Mouse (Mus musculus) kidney, postnatal 25 days (tissue): Measurements from ENCODE around the gene Zfp398.
"Not testable (repeated sequence)": the region's sequence is repeated elsewhere in the genome, so short reads cannot be mapped to it uniquely, and the experiment has no call there.

ENCODE experiments used
- DNase-seq, 2 experiments: peaks; one replicate each; pipeline ENCODE4 v3.0.0; 2021; ENCODE audit warnings: mixed read lengths in 2 of 2

Zfp398 gene

DNA sequence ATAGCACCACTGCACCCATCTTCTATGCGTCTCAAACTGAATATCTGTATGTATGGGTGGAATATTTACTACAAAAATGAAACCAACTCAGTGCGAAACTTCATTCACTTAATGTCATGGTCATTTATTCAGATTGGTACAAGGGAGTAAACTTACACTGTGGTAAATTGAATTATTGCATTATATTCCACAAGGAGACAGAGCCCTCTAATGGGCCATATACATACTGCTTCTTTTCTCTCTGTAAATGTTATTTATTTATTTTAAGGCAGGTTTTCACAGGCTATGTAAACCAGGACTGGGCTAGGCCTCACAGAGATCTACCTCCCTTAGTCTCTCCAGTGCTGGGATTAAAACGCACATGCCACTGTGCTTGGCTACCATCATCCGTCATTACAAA, 8.0 kb upstream of the Zfp398 start:
- no peak for DNase-seq

DNA sequence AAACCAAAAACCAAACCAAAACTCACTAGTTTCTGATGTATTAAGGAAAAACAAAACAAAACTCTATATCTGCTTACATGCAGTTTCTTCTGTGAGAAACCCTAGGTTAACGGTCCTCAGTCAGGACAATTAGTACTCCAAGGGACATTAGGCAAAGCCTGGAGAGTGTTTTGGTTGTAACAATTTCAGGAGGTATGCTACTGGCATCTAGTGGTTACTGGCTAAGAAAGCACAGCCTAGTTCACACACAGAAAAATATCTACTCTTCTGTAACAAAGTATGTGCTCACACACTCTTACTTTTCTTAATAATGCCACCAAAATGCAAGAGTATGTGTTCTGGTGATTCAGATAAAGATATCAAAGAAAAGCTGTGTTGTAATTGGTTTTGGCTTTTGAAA, 6.5 kb upstream of the Zfp398 start:
- no peak for DNase-seq

DNA sequence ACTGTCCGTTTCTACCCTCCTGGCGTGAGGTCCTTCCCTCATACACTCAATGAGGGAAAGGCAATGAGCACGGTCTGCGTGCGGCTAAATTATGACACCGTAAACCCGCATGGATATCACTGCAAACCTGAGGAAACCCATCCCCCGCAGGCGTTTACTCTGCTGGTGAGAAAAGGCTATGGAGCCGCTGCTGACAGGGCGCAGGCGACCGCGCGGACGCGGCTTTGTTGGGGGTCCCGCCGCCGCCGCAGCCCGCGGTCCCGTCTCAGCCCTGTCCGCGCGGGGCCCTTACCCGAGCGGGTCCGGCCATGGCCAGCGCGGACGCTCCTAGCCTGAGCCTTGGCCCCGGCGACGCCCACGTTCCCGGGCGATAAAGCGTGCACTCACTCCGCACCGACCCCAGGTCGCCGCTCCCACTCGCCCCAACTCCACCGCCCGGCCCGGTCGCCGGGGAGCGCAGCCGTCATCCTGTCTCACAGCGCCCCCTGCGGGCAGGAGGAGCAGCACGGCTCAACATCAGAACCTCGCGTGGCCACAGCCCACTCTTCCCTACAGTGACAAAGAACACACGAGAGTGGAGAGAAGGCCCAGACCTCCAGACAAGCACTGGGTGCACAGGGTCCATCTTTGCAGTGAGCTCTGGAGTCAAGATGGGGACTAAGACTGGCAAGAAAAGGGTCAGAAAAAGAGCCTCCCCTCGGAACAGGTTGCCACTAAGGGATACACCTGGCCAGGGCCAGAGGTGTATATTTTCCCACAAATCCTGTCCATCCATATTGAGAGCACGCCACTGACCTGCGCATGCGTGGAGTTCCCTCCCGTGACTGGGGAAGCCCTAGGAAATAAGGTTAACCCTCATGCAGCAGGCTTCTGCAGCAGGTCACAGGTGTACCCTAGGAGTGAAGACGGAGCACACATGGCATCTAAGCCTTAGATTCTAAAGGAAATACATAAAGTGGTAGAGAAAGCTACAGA, 5.1 kb upstream of the Zfp398 start, which contains the start of gene Zfp786:
Gene Zfp786 (minus strand): TSS at position 764 of the 975 bp plus-strand sequence.
- peak; percentile 95 to 96 for DNase-seq

DNA sequence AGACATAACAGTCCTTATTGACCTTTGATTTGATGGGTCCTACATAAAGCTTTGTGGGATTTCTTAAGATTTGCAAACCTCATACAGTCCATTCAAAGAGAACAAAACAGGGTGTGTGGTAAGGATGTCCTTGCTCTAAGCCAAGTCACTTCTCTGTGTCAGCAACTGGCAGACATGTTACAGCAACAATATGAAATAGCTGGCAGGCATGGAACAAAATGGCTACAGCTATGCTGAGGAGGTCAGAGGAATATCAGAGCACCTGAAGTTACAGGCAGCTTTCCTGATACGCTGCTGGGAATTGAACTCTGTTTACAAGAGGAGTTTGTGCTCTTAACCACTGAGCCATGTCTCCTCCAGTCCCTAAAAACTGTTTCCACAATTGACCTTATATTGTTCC, 3.2 kb upstream of the Zfp398 start:
- no peak for DNase-seq

DNA sequence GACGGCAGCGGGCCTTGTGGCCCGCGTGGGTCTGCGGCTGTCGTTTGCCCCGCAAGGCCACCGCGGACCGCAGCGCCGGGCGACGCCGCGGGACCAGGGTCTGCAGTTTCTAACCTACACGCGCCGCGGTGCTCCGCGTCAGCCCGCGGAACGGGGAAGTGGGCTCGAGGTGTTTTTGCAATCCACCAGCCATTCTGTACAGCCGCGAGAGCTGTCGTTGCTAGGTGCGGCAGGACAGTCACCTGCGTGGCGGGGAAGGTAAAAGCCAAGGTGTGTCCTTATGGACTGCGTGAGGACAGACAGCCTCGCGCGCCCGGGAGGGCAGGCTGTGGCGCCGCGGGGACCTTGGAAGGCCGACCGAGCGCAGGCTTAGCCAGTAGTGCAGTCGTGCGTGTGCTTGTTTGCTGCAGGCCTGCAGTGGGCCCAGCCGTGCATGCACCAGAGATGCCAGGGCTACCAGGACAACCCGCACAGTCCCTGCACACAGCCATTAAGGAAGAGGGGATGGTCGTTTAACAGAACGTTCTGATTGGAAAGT, 592 bp downstream of the Zfp398 start:
- DNase-seq: peak; percentile 63 to 79

DNA sequence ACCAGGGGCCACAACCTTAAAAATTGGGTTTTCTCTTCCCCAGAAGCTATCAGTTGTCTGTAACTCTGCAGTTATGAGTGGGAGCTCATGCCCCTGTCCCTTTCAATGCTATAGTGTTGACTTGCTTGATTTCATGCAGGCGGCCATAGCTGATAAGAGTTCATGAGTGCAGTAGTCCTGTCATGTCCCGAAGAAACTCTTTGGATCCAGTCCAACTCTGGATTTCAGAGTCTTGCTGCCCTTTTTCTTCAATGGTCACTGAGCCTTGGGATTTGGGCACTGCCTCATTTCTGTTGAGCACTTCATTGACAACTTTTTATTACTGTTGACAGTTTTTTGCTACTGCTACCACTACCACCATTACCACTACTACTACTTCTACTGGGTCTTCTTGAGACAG, 2.2 kb downstream of the Zfp398 start:
- no peak for DNase-seq

DNA sequence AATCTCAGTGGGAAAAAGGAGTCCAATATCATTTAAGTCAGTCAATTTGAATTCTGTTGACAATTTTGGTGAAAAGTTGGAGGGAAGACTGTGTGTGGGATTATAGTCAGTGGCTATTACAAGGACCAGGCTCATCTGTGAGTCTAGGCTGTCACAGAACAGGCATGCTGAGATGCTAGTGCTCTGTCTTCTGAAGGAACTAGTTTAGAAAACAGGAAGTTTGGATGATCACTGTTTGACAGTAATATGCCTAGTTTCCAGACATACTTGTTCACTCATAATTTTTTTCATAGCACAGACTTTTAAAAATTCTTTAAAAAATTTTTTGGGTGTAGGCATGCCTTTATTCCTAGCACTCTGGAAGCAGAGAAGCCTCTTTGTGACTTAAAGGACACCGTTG, 5.6 kb downstream of the Zfp398 start:
- DNase-seq: no peak

DNA sequence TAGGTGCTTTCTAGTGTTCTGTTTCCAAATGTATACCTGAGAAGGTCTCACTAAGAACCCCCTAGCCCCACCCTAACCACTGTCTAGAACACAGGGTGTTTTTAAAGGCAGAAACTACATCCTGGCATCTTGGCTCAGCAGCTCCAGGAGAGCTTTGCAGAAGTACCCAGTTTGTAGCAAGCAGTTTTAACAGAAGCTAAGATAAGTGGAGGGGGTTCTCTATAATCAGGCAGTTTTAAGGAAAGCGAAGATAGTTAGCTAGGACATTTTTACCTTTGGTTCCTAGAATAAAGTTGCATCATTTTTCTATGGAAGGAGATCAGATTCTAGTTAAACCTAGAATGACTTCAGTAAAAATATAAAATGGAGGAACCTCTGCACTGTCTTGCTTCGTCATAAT, 6.4 kb downstream of the Zfp398 start:
- no peak for DNase-seq

DNA sequence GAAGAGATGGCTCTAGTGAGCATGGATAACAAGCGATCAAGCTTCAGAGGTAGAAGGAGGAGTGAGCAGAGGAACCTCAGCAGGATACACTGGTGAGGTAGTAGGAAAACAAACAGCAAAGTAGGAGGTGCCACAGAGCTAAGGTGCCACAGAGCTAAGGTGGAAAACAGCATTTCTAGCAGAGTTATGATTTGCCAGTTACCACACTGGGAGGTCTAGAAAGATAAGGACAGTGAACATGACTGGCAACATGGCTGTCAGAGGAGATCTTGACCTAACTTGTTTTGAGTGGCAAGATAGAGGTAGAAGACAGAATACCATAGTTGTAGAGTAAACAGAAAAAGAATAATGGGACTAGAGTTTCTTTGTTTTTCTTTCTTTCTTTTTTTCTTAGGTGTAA, 6.9 kb downstream of the Zfp398 start:
- no peak for DNase-seq

DNA sequence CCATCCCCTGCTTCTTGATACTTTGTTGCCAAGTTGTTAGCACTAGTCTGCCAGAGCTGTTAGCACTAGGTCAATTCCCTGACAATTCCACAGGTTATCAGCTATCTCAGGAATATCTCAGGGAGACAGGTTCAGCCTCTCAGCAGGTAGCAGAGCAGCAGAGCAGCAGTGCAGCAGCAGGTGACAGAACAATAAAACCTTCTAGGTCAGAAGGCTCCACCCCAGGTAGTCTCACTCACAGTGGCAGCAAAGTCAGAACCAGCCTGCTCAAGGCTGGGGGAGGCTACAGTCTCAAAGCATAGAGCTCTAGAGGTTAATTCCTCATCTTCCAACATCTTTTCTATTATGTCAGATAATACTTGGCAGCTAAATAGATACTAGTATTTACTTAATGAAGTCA, 10.3 kb downstream of the Zfp398 start:
- DNase-seq: no peak

DNA sequence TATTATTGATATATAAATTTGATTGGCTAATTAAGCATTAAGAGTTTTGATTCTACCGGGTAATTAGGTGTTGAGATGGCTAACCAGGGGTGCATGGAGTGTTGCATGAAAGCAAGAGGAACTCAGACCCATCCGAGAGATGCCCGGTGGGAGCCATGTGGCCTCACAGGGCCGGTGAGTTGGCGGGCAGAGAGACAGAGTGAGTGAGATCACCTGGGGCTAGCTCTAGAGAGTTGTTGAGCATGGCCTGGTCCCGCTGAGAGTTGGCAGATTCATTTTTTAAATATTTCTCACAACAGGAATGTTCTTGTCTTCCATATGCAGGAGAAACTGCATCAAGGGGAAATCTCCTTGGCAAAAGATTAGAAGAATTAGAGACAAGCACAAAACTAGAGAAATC, 21.8 kb downstream of the Zfp398 start:
- DNase-seq: no peak

DNA sequence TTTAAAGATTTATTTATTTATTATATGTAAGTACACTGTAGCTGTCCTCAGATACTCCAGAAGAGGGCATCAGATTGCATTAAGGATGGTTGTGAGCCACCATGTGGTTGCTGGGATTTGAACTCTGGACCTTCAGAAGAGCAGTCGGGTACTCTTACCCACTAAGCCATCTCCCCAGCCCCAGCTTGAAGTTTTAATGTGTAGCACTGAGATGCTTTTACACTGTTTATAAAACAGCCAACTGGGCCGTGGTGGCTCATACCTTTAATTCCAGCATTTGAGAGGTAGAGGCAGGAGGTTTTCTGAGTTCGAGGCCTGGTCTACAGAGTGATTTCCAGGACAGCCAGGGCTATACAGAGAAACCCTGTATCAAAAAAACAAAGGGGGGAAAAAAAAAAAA, 22.3 kb downstream of the Zfp398 start:
- not testable (repeated sequence) for DNase-seq

DNA sequence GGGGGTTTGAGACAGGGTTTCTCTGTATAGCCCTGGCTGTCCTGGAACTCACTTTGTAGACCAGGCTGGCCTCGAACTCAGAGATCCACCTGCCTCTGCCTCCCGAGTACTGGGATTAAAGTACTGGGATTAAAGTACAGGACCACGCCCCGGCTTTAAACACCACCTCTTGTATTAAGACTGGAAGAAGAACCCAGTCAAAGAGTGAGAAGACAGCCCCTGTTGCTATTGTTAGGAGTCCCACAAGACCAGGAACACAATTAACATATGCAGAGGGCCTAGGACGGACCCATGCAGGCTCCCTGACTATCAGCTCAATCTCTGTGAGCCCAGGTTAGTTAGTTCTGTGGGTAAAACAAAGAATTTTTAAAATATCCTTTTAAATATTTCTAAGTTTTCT, 36.8 kb downstream of the Zfp398 start:
- DNase-seq: no peak

DNA sequence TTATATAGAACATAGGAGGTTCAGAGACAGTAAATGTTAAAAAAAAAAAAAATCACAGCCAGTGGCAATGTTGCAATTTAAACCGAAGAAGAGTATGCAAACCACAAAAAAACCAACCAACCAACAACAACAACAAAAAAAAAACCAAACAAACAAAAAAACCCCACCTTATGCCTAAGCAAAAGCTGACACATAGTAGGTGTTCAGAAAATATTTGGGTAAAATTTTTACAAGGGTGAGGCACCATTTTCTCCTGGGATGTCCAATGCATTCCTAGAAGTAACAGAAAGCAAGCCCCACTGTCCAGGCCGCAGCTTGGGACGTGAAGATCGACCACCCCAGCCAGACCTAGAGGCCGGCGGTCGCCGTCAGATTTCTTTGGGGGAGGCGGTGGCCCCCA, 41.6 kb downstream of the Zfp398 start, which contains the start of gene Zfp282:
Gene Zfp282 (plus strand): TSS at position 147 of the 400 bp plus-strand sequence.
- no peak for DNase-seq

DNA sequence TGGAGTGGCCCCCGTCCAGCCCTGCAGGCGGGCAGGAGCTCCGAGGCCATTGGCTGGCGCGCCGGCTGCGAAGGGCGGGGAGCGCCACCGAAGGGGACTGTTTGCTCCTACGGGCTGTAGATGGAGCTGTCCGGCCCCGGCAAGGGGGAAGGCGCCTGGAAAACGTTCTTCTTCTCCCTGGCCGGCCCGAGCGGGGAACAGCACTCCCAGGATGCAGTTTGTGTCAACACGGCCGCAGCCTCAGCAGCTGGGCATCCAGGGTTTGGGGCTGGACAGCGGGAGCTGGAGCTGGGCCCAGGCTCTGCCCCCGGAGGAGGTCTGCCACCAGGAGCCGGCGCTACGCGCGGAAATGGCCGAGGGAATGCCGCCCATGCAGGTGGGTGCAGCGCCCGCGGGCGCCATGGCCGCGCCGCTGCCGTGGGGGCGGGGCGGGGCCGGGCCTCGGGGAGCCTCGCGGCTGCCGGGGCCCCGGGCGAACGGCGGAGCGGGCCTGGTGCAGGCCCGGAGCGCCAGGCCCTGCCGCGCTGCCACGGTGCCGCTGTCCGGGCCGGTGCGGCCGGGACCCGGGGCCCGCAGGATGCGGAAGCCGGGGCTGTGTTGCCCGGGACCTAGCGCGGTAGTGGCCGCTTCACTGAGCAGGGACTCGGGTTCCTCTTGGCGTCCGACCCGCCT, 42.1 kb downstream of the Zfp398 start:
- DNase-seq: peak; percentile 89 to 96

DNA sequence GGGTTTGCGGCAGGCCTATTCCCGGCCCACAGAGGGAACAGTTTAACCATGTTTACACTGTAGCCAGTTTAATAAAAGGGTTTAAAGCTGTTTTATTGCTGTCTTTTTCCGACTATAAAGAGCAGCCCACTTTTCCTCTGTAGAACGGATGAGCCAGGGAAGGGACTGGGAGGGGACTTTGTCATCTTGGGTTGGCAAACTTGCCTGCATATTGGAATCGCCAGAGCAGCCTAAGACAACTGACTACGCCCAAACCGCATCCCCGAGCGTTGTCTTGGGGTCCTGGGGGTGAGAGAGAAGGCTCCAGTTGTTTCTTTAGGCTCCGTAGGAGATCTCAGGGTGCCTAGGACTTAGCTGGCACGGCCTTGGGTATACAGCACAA, 42.7 kb downstream of the Zfp398 start:
- DNase-seq: no peak

DNA sequence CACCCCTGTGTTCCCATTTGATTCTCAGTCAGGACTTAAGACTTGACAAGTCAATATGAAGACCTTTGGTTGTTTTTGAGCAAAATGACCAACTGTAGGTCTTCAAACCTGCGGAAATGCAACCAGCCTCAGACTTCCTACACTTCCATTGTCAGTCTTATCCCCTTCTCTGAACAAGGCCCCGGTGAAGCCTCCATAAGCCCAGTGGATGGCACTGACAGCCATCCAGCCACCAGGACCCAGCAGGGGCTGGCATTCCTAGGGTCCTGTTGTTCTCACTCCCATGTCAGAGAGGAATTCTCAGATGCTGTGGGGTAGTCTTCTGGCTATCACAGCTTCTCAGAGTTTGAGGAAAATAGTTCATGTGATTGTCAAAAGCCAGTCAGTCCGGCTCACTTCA, 43.1 kb downstream of the Zfp398 start:
- no peak for DNase-seq

DNA sequence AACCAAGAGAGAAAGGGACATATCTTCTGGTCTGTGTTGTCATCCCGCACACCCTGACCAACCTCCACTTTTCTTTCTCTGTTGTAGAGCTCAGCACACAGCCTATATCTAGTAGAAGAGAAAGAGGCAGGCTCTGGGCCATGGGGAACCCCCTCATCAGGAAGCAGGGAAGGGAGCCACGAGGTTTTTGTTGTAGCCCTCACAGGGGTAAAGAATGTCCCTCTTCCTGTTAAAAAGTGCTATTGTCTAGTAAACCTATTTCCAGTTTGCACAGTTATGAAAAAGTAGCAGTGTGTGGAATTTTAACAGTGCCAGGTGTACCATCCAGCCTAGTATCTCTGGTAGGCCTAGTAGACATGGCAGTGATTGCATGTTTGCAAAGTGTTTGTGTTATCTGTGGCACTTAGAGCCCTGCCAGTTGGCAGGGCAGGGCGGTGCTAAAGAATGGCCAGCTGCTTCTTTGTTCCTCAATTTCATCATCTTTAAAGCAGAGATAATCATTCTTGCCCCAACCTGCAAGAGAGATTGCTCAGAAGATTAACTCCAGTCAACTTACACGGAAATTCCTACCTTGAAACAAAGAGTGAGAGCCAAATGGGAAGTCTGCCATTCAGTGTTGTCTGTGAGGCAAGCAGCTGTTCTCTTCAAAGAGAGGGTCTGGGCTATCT, 43.7 kb downstream of the Zfp398 start:
- no peak for DNase-seq

DNA sequence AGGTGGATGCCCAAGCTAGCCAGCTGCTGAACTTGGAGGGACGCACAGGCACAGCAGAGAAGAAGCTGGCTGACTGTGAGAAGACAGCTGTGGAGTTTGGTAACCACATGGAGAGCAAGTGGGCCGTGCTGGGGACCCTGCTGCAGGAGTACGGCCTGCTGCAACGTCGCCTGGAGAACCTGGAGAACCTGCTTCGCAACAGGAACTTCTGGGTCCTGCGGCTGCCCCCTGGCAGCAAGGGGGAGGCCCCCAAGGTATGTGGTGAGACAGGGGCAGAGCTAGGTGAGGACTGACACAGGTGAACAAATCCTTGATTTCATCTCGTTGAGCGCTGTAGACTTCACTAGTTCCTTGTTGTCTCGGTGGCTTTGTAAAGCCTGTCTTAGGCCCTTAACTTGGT, 44.7 kb downstream of the Zfp398 start:
- DNase-seq: no peak

DNA sequence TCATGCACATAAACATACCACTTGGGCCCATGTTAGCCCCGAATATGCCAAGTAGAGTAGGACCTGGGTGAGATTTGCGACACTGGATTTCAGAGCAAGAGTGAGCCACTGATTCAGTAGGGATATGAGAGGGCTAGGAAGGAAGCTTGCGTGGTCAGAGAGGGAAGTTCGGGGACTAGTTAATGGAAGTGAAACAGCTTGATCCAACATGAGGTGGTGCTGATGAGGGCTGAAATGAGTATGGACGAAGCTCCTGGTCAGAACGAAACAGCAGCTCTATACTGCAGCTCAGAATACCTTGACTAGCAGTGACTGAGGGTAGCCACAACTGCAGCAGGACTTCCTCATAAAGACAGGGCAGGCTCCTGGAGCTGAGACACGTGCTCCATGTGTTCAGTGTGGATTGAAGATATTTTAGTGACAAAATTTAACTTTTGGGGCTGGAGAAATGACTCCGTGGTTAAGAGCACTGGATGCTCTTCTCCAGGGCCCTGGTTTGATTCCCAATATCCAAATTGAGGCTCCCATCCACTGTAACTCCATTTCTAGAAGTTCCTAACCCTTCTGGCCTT, 53.4 kb downstream of the Zfp398 start:
- no peak for DNase-seq

DNA sequence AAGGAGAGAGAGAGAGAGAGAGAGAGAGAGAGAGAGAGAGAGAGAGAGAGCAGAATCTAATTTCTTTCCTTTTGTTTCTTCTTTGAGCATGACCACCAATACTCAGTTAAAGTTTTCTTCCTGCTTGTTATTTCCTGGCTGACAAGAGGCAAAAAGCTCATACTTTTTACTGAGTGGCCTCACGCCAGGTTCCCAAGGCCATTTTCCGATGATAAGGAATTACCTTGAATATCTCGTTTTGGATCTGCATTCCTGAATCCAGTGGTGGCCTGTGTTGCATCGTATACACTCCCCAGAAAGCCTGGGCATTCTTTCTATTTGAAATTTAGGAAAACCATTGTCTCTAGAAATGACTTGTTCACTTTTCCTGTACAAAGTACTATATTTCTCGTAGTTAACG, 64.0 kb downstream of the Zfp398 start:
- no peak for DNase-seq

DNA sequence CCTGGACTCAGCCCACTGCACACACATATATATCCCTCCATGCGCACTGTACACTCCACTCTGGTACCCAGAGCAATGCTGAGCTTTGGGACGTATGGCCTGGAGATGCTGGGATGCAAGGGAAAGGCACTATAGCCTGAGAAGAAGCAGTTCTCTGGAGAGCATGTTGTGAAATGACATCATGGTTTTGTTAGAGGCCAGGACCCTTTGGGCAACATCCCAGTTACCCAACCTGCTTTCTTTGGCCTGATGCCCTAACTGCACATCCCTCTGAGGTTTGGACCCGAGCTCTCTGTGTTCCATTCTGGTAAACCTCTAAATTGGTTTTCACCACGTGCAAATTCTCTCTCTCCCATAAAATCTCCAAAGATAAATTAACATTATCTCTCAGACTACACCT, 68.1 kb downstream of the Zfp398 start:
- DNase-seq: no peak

DNA sequence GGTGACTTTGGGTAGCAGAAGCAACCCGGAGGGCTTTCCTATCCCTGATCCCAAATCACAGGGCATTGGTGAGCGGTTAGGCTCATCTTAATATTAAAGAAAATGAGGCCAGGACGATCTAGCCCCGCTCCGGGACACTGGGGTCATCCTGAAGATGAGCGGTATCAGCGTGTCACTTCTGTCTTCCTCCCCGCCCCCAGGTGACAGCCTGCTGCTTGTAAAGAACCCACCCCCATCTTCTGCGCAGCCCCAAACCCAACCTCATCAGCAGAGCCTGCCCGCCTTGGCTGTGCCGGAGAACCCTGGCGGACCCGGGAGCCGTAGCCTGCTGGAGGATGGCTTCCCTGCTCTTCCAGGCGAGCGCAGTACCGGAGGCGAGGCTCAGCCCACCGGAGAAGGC, 68.9 kb downstream of the Zfp398 start:
- no peak for DNase-seq
